Mouse (Mus musculus) MEL (cell line): ENCODE results near the gene Radil. TPM values are rescaled to one million over a fixed set of nuclear protein-coding genes. Genes with fewer than 3 reads are reported as not detected.

Experiments used
- DNase-seq: peaks from one replicate; pipeline ENCODE4 v3.0.0; 2011; ENCODE audit warnings: low read depth, low spot score
- H3K27ac ChIP-seq: 2 replicates; pipeline ENCODE4 v1.5.1; 2012; ENCODE audit warnings: low read depth, mild to moderate bottlenecking, control low read depth, low read length, moderate library complexity; ENCODE audit not compliant: control insufficient read depth
- H3K27me3 ChIP-seq, 2 experiments: fragments of 150-350 bp in 1 of 2; sonication (generic) in 1 of 2; 2 replicates each; pipeline ENCODE4 v1.6.1; 2012; ENCODE audit warnings: low read length in 2 of 2, mild to moderate bottlenecking in 2 of 2, improper control_type of control experiment in 1 of 2, moderate library complexity in 1 of 2; ENCODE audit not compliant: insufficient read depth in 2 of 2, control insufficient read depth in 1 of 2
- H3K36me3 ChIP-seq, 2 experiments: 2 replicates each; pipeline ENCODE4 v1.6.1; 2012 to 2014; ENCODE audit warnings: low read length in 2 of 2, improper control_type of control experiment in 1 of 2, inconsistent platforms in 1 of 2, mild to moderate bottlenecking in 1 of 2; ENCODE audit not compliant: insufficient read depth in 2 of 2, control insufficient read depth in 1 of 2
- H3K4me1 ChIP-seq, 2 experiments: fragments of 150-350 bp in 1 of 2; sonication (generic) in 1 of 2; 2 replicates each; pipeline ENCODE4 v1.6.1; 2012; ENCODE audit warnings: low read length in 2 of 2, improper control_type of control experiment in 1 of 2, mild to moderate bottlenecking in 1 of 2; ENCODE audit not compliant: insufficient read depth in 2 of 2, control insufficient read depth in 1 of 2
- H3K4me3 ChIP-seq, 2 experiments: fragments of 150-350 bp in 1 of 2; sonication (generic) in 1 of 2; 2 replicates each; pipeline ENCODE4 v1.5.1; 2012; ENCODE audit warnings: low read depth in 2 of 2, low read length in 2 of 2, mild to moderate bottlenecking in 2 of 2, moderate library complexity in 2 of 2, control low read depth in 1 of 2, improper control_type of control experiment in 1 of 2; ENCODE audit not compliant: control insufficient read depth in 1 of 2, insufficient read depth in 1 of 2
- H3K79me2 ChIP-seq: 2 replicates; pipeline ENCODE4 v1.6.1; 2012; ENCODE audit warnings: mild to moderate bottlenecking, low read length, moderate library complexity; ENCODE audit not compliant: control insufficient read depth, poor library complexity, insufficient read depth
- H3K9ac ChIP-seq: 2 replicates; pipeline ENCODE4 v1.6.1; 2012; ENCODE audit warnings: low read depth, mild to moderate bottlenecking, control low read depth, low read length, moderate library complexity; ENCODE audit not compliant: control insufficient read depth, poor library complexity, severe bottlenecking
- H3K9me3 ChIP-seq: fragments of 150-350 bp; sonication (generic); replicated peaks from 2 replicates; pipeline ENCODE4 v1.6.1; 2012; ENCODE audit warnings: mild to moderate bottlenecking, low read length, improper control_type of control experiment, moderate library complexity; ENCODE audit not compliant: insufficient read depth
- BHLHE40 ChIP-seq: IDR thresholded peaks from 2 replicates; pipeline ENCODE4 v1.6.1; 2012; ENCODE audit warnings: low read depth, mild to moderate bottlenecking, inconsistent platforms, low read length, improper control_type of control experiment, borderline replicate concordance
- CHD1 ChIP-seq: IDR thresholded peaks from 2 replicates; pipeline ENCODE4 v1.6.1; 2012; ENCODE audit warnings: low read depth, mild to moderate bottlenecking, inconsistent platforms, low read length, improper control_type of control experiment
- CHD2 ChIP-seq: IDR thresholded peaks from 2 replicates; pipeline ENCODE4 v1.6.1; 2011; ENCODE audit warnings: low read length, improper control_type of control experiment
- E2F4 ChIP-seq: IDR thresholded peaks from 2 replicates; pipeline ENCODE4 v1.6.1; 2011; ENCODE audit warnings: low read depth, low read length, improper control_type of control experiment, borderline replicate concordance
- ELF1 ChIP-seq: IDR thresholded peaks from 2 replicates; pipeline ENCODE4 v1.6.1; 2014; ENCODE audit warnings: low read depth, mild to moderate bottlenecking, inconsistent platforms, low read length, improper control_type of control experiment, moderate library complexity
- ETS1 ChIP-seq: IDR thresholded peaks from 2 replicates; pipeline ENCODE4 v1.6.1; 2012; ENCODE audit warnings: low read depth, mild to moderate bottlenecking, inconsistent platforms, low read length, improper control_type of control experiment, moderate library complexity
- GABPA ChIP-seq: IDR thresholded peaks from 2 replicates; pipeline ENCODE4 v1.6.1; 2012; ENCODE audit warnings: low read depth, mild to moderate bottlenecking, inconsistent platforms, low read length, improper control_type of control experiment, moderate library complexity
- HCFC1 ChIP-seq: IDR thresholded peaks from 2 replicates; pipeline ENCODE4 v1.6.1; 2012; ENCODE audit warnings: low read depth, mild to moderate bottlenecking, inconsistent platforms, low read length, improper control_type of control experiment, moderate library complexity
- JUND ChIP-seq: IDR thresholded peaks from 2 replicates; pipeline ENCODE4 v1.6.1; 2011; ENCODE audit warnings: low read depth, mild to moderate bottlenecking, improper control_type of control experiment, low read length
- MAFK ChIP-seq: IDR thresholded peaks from 2 replicates; pipeline ENCODE4 v1.6.1; 2011; ENCODE audit warnings: low read depth, mild to moderate bottlenecking, low read length, improper control_type of control experiment, borderline replicate concordance
- MAZ ChIP-seq: IDR thresholded peaks from 2 replicates; pipeline ENCODE4 v1.6.1; 2012; ENCODE audit warnings: low read depth, mild to moderate bottlenecking, inconsistent platforms, low read length, improper control_type of control experiment
- MEF2A ChIP-seq: IDR thresholded peaks from 2 replicates; pipeline ENCODE4 v1.6.1; 2014; ENCODE audit warnings: low read depth, mild to moderate bottlenecking, inconsistent platforms, low read length, improper control_type of control experiment; ENCODE audit not compliant: poor library complexity, insufficient replicate concordance, severe bottlenecking; ENCODE audit errors: extremely low read depth
- MXI1 ChIP-seq: IDR thresholded peaks from 2 replicates; pipeline ENCODE4 v1.6.1; 2011; ENCODE audit warnings: mild to moderate bottlenecking, low read depth, low read length, improper control_type of control experiment
- MYB ChIP-seq: IDR thresholded peaks from 2 replicates; pipeline ENCODE4 v1.6.1; 2011; ENCODE audit warnings: mild to moderate bottlenecking, low read depth, low read length, improper control_type of control experiment
- NELFE ChIP-seq: IDR thresholded peaks from 2 replicates; pipeline ENCODE4 v1.6.1; 2011; ENCODE audit warnings: low read depth, low read length, improper control_type of control experiment
- POLR2A ChIP-seq, 2 experiments: IDR thresholded peaks; 2 replicates each; pipeline ENCODE4 v1.6.1; 2011 to 2012; ENCODE audit warnings: low read length in 2 of 2, mild to moderate bottlenecking in 2 of 2, control low read depth in 1 of 2, improper control_type of control experiment in 1 of 2, low read depth in 1 of 2, moderate library complexity in 1 of 2; ENCODE audit not compliant: control insufficient read depth in 1 of 2, insufficient read depth in 1 of 2, poor library complexity in 1 of 2
- POLR2AphosphoS5 ChIP-seq: IDR thresholded peaks from 2 replicates; pipeline ENCODE4 v1.6.1; 2012; ENCODE audit warnings: low read depth, borderline replicate concordance, mild to moderate bottlenecking, inconsistent platforms, low read length, moderate library complexity, mixed read lengths
- RAD21 ChIP-seq: IDR thresholded peaks from 2 replicates; pipeline ENCODE4 v1.6.1; 2011; ENCODE audit warnings: mild to moderate bottlenecking, low read depth, low read length, improper control_type of control experiment
- RCOR1 ChIP-seq: IDR thresholded peaks from 2 replicates; pipeline ENCODE4 v1.6.1; 2012; ENCODE audit warnings: low read depth, mild to moderate bottlenecking, inconsistent platforms, low read length, improper control_type of control experiment
- SMC3 ChIP-seq: IDR thresholded peaks from 2 replicates; pipeline ENCODE4 v1.6.1; 2011; ENCODE audit warnings: low read depth, low read length, improper control_type of control experiment
- TAL1 ChIP-seq: IDR thresholded peaks from 2 replicates; pipeline ENCODE4 v1.6.1; 2012; ENCODE audit warnings: mild to moderate bottlenecking, inconsistent platforms, low read length, moderate library complexity, mixed read lengths
- TBP ChIP-seq: IDR thresholded peaks from 2 replicates; pipeline ENCODE4 v1.8.0; 2011; ENCODE audit warnings: low read depth, low read length, improper control_type of control experiment
- TCF12 ChIP-seq: IDR thresholded peaks from 2 replicates; pipeline ENCODE4 v1.6.1; 2014; ENCODE audit warnings: low read depth, mild to moderate bottlenecking, inconsistent platforms, low read length, improper control_type of control experiment, moderate library complexity
- USF1 ChIP-seq: IDR thresholded peaks from 2 replicates; pipeline ENCODE4 v1.6.1; 2014; ENCODE audit warnings: low read depth, mild to moderate bottlenecking, inconsistent platforms, low read length, improper control_type of control experiment, moderate library complexity
- ZC3H11A ChIP-seq: IDR thresholded peaks from 2 replicates; pipeline ENCODE4 v1.6.1; 2012; ENCODE audit warnings: low read depth, mild to moderate bottlenecking, inconsistent platforms, low read length, improper control_type of control experiment
- ZKSCAN1 ChIP-seq: IDR thresholded peaks from 2 replicates; pipeline ENCODE4 v1.6.1; 2012; ENCODE audit warnings: low read depth, mild to moderate bottlenecking, inconsistent platforms, low read length, improper control_type of control experiment, moderate library complexity
- ZMIZ1 ChIP-seq: IDR thresholded peaks from 2 replicates; pipeline ENCODE4 v1.6.1; 2012; ENCODE audit warnings: low read depth, mild to moderate bottlenecking, inconsistent platforms, low read length, improper control_type of control experiment, moderate library complexity
- ZNF384 ChIP-seq: IDR thresholded peaks from 2 replicates; pipeline ENCODE4 v1.6.1; 2012; ENCODE audit warnings: low read depth, mild to moderate bottlenecking, inconsistent platforms, low read length, improper control_type of control experiment
- polyA plus RNA-seq, 2 experiments: library from polyadenylated mRNA; stranded (reverse) in 1 of 2; unstranded in 1 of 2; fragments of >175 nt in 1 of 2; fragments of >200 nt in 1 of 2; gene quantifications; 2 replicates each; pipeline versions ENCODE4 v1.2.1 to v1.2.4; 2012; ENCODE audit warnings: low replicate concordance in 2 of 2, low read depth in 1 of 2; ENCODE audit not compliant: insufficient read length in 2 of 2, insufficient read depth in 1 of 2, missing spikeins in 1 of 2
- total RNA-seq: library from RNA; depleted of rRNA; stranded (reverse); fragments of 300-350 nt; gene quantifications from 2 replicates; pipeline ENCODE4 v1.2.3, GENCODE M21; 2012

Gene Radil
- total and polyA plus RNA-seq, 3 experiments: 0.07 to 0.27 TPM; not detected in 1

GRCm38 (mm10) chr5:142524711-142525464 lies 26.0 kb downstream of the Radil start:
- no peak for DNase-seq
- peaks cover 0 to 4% of the 10 kb centered on the region in 2 experiments; a peak in 1 of 4 replicates for H3K4me1 ChIP-seq
- H3K4me3 ChIP-seq: no peak overlapping the region
- no peak overlapping the region for H3K9ac ChIP-seq
- H3K79me2 ChIP-seq: no peaks in the 10 kb centered on the region
- H3K36me3 ChIP-seq: no peaks in the 10 kb centered on the region
- H3K9me3 ChIP-seq: no peaks in the 10 kb centered on the region
- no peak overlapping the region for H3K27ac ChIP-seq
- TF ChIP-seq MXI1 (no peak), POLR2AphosphoS5 (no peak), ELF1 (no peak), MYB (no peak), JUND (no peak), CHD2 (no peak), TCF12 (no peak), ZC3H11A (no peak), BHLHE40 (no peak), MAFK (no peak), ZNF384 (no peak), NELFE (no peak), TBP (no peak), RCOR1 (no peak), POLR2A (IDR thresholded peaks at IDR 0.05; ENCODE audit: control insufficient read depth in 1 of 2, insufficient read depth in 1 of 2, low read depth in 1 of 2, low read length in 2 of 2, poor library complexity in 1 of 2) (no peak), RAD21 (no peak), SMC3 (no peak), CHD1 (no peak), MEF2A (no peak), USF1 (no peak)
- H3K27me3 ChIP-seq: peaks cover 0 to 1% of the 10 kb centered on the region in 2 experiments; a peak in 2 of 4 replicates

- DNase-seq: peak; percentile 60
- Histone ChIP-seq H3K9ac (no peak overlapping the region), H3K79me2 (no peaks in the 10 kb centered on the region), H3K27ac (no peak overlapping the region), H3K4me3 (no peak overlapping the region), H3K9me3 (no peaks in the 10 kb centered on the region), H3K4me1 (peaks cover 0 to 4% of the 10 kb centered on the region in 2 experiments; a peak in 1 of 4 replicates), H3K27me3 (no peaks in the 10 kb centered on the region), H3K36me3 (no peaks in the 10 kb centered on the region)
- TF ChIP-seq TAL1 (no peak), ZKSCAN1 (no peak), MAFK (0 out of 2 replicates have a peak, but pooled peaks have one; percentile 20), ZMIZ1 (no peak), BHLHE40 (no peak), HCFC1 (no peak), ETS1 (peak; percentile 9; the same call in 1 of the 2 replicates), E2F4 (no peak), GABPA (peak; percentile 50; the same call in 1 of the 2 replicates), CHD1 (no peak), TBP (no peak), ZC3H11A (no peak), ZNF384 (no peak), MEF2A (no peak), MAZ (no peak)
Observed at GRCm38 (mm10) chr5:142521195-142521866, 29.6 kb downstream of the Radil start.
